Mouse (Mus musculus) heart, embryonic 14.5 days (tissue): ENCODE data around the gene Dnajc11. TPM values are rescaled to one million over a fixed set of nuclear protein-coding genes. Genes with fewer than 3 reads are reported as not detected.

ENCODE experiments used
- ATAC-seq: fragments of 200-750 bp; cut with Nextera tagmentation; 2 replicates; pipeline ENCODE4 v1.8.0; 2017; ENCODE audit warnings: low read depth, moderate TSS enrichment; ENCODE audit not compliant: insufficient number of reproducible peaks, insufficient read depth, low FRiP score
- H3K27ac ChIP-seq, 2 experiments: fragments of 200-500 bp in 1 of 2; fragments of 300-500 bp in 1 of 2; sonication (generic) in 1 of 2; replicated peaks in 1 of 2; 2 replicates each; pipeline ENCODE4 v1.5.1; 2012 to 2014; ENCODE audit warnings: low read depth in 2 of 2, low read length in 2 of 2, control low read depth in 1 of 2, mild to moderate bottlenecking in 1 of 2, mixed read lengths in 1 of 2; ENCODE audit not compliant: control insufficient read depth in 1 of 2, insufficient read depth in 1 of 2
- H3K27me3 ChIP-seq: fragments of 300-500 bp; sonication (generic); 2 replicates; pipeline ENCODE4 v1.6.1; 2014; ENCODE audit warnings: mild to moderate bottlenecking, low read length, control low read depth; ENCODE audit not compliant: control insufficient read depth, insufficient read depth
- H3K36me3 ChIP-seq: fragments of 300-500 bp; sonication (generic); 2 replicates; pipeline ENCODE4 v1.6.1; 2014; ENCODE audit warnings: mild to moderate bottlenecking, control low read depth, low read length, mixed read lengths; ENCODE audit not compliant: control insufficient read depth, insufficient read depth
- H3K4me1 ChIP-seq, 2 experiments: fragments of 200-500 bp in 1 of 2; fragments of 300-500 bp in 1 of 2; sonication (generic) in 1 of 2; 2 replicates each; pipeline ENCODE4 v1.6.1; 2012 to 2014; ENCODE audit warnings: low read length in 2 of 2, control low read depth in 1 of 2, mixed read lengths in 1 of 2; ENCODE audit not compliant: control insufficient read depth in 2 of 2, insufficient read depth in 2 of 2
- H3K4me2 ChIP-seq: fragments of 300-500 bp; sonication (generic); 2 replicates; pipeline ENCODE4 v1.6.1; 2014; ENCODE audit warnings: mild to moderate bottlenecking, low read length
- H3K4me3 ChIP-seq, 2 experiments: fragments of 200-500 bp in 1 of 2; fragments of 300-500 bp in 1 of 2; sonication (generic) in 1 of 2; 2 replicates each; pipeline ENCODE4 v1.5.1; 2012 to 2014; ENCODE audit warnings: low read length in 2 of 2, mild to moderate bottlenecking in 2 of 2, control low read depth in 1 of 2, low read depth in 1 of 2, moderate library complexity in 1 of 2; ENCODE audit not compliant: control insufficient read depth in 1 of 2, insufficient read depth in 1 of 2
- H3K9ac ChIP-seq: fragments of 300-500 bp; sonication (generic); 2 replicates; pipeline ENCODE4 v1.6.1; 2014; ENCODE audit warnings: mild to moderate bottlenecking, low read length
- H3K9me3 ChIP-seq: fragments of 300-500 bp; sonication (generic); 2 replicates; pipeline ENCODE4 v1.6.1; 2016; ENCODE audit warnings: low read length, control low read depth; ENCODE audit not compliant: control insufficient read depth
- WGBS: fragments of 180-500 bp; shearing (Covaris S2); extraction: QIAGEN DNeasy Blood & Tissue Kit; methylation state at CpG from one replicate; pipeline ENCODE4 v1.1.7; 2014; 5-methylcytosine and 5-hydroxymethylcytosine counted together
- polyA plus RNA-seq: library from polyadenylated mRNA; unstranded; fragments of >200 nt; fragmentation: Nextera tagmentation; extraction: Ambion mirVana; gene quantifications from 2 replicates; pipeline ENCODE4 v1.2.1, GENCODE M21; 2014

Gene Dnajc11
- polyA plus RNA-seq, 1 experiment from 2014 or later, result 54.6 TPM

DNA sequence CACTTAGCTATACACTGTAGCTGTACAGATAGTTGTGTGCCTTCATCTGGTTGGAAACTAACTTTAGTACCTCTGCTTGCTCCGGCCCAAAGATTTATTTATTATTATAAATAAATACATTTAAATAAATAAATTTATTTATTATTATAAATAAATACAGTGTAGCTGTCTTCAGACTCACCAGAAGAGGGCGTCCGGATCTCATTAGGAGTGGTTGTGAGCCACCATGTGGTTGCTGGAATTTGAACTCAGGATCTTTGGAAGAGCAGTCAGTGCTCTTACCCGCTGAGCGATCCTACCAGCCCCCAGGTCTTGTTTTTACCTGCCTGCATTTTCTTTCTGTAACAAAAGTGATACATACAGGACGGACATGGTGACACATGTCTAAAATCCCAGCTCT lies 72.6 kb downstream of the Dnajc11 start:
- Histone ChIP-seq H3K36me3 (no peaks in the 10 kb centered on the region), H3K4me1 (peaks cover 20 to 23% of the 10 kb centered on the region in 2 experiments), H3K4me3 (no peak overlapping the region), H3K27ac (peak overlapping the region in 1 of 2 experiments; percentile 96; a peak in 1 of 4 replicates), H3K9ac (no peak overlapping the region), H3K4me2 (no peak overlapping the region), H3K27me3 (no peaks in the 10 kb centered on the region), H3K9me3 (no peaks in the 10 kb centered on the region)
- ATAC-seq, result no peak
- WGBS, result 74% methylated on average over 6 of the region's 6 CpGs

DNA sequence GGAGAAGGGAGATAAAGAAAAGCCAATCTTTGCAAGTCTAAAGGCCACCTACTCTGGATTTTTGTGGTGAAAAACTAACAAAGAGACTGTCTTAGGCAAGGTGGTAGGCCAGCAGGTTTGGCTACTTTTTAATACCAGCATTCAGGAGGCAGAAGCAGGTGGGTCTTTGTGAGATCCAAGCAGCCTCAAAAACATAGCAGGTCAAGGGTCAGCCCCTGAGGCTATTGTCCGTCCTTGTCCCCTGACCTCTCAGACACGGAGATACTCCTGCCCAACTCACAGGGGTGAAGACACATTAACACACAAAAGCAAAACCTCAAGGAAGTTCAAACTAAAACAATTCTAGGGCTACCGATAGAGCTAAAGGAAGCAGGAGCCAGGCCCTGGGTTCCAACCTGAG lies 73.3 kb downstream of the Dnajc11 start:
- peak overlapping the region; percentile 96 to 97 for H3K27ac ChIP-seq
- no peaks in the 10 kb centered on the region for H3K36me3 ChIP-seq
- H3K9ac ChIP-seq, result no peak overlapping the region; the same call in 1 of the 2 replicates
- H3K9me3 ChIP-seq, result no peaks in the 10 kb centered on the region
- H3K4me3 ChIP-seq, result no peak overlapping the region; a peak in 1 of 4 replicates
- peak overlapping the region; percentile 78 for H3K4me2 ChIP-seq
- H3K4me1 ChIP-seq, result peaks cover 25 to 30% of the 10 kb centered on the region in 2 experiments
- H3K27me3 ChIP-seq, result no peaks in the 10 kb centered on the region
- 39% methylated on average over 3 of the region's 3 CpGs for WGBS
- no peak for ATAC-seq

DNA sequence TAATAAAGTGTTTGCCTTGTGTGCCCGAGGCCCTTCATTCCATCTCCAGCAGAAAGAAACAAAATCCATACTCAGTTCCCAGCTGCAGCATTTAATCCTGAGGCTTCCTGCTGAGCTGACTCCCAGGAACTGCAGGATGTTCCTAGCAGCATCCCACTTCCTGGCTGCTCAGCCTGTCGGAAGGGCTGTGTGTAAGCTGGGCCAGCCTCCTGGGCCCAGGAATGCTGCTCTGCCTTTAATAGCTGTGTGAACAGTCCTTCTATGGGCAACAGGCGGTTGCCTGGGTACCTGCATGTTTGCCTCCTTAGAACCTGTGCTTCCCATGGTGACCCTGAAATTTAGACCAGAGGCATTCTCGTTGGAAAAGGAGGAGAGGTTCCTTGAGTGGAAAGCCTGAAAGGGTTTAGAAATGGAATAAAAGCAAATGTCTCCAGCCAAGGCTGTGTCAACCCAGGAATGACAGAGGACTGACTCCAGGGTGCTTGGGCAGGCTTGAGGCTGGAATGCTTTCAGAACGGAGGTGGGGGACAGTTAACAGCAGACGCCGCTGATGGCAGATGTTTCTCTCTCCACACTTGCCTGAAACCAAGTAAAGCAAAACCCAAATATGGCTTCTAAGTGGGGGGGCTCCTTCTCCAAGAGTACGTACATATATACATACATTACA lies 74.1 kb downstream of the Dnajc11 start:
- no peak; the same call in 1 of the 2 replicates for ATAC-seq
- Histone ChIP-seq H3K36me3 (peaks cover 7% of the 10 kb centered on the region), H3K9me3 (no peaks in the 10 kb centered on the region), H3K4me1 (peaks cover 31 to 38% of the 10 kb centered on the region in 2 experiments), H3K9ac (peak overlapping the region; percentile 91), H3K4me2 (peak overlapping the region; percentile 78), H3K4me3 (peak overlapping the region; percentile 69 to 91), H3K27ac (peak overlapping the region; percentile 96 to 97), H3K27me3 (no peaks in the 10 kb centered on the region)
- WGBS, result 7% methylated on average over 8 of the region's 8 CpGs

DNA sequence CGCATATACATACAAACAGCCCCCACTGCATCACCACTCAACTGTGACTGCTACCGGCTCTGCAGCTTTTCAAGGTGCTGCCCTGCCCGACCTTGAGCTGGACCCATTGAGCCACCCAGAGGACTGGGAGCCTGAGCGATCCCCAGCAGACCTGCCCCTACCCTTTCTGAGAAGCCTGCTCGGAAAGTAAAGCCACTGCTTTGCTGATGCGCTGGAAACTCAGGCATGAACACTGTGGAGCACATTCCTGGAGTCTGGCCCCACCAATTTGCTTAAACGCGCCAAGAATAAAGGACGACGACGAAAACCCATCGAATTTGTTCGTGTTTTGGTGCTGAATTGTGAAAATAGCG lies 74.6 kb downstream of the Dnajc11 start:
- ATAC-seq, result no peak
- Histone ChIP-seq H3K9ac (peak overlapping the region; percentile 91), H3K36me3 (peaks cover 12% of the 10 kb centered on the region), H3K27me3 (no peaks in the 10 kb centered on the region), H3K4me2 (peak overlapping the region; percentile 78), H3K27ac (peak overlapping the region; percentile 96 to 97), H3K4me1 (peaks cover 32 to 43% of the 10 kb centered on the region in 2 experiments), H3K4me3 (peak overlapping the region; percentile 69 to 91), H3K9me3 (no peaks in the 10 kb centered on the region)
- under 1% methylated on average over 14 of the region's 14 CpGs for WGBS

DNA sequence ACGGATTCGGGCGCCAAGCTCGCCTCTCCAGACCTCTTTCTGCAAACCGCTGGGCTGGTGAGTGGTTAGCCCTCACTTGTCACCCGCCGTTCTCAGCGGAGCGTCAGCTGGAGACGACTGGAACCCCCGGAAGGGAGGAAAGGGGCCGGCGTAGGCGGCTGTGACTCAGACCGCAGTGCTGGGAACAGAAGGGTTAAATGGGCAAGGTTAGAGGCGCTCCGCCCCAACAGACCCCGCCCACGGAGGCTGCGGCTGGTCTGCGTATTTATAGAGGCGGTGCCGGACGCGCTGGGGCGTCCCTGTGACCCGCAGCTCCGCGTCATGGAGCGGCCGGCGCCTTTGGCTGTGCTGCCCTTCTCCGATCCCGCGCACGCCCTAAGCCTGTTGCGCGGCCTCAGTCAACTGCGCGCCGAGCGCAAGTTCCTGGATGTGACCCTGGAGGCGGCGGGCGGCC lies 75.2 kb downstream of the Dnajc11 start, which contains the start of gene Klhl21:
Gene Klhl21, plus strand, starts transcription at position 182 of the 454 bp plus-strand sequence.
- Histone ChIP-seq H3K27me3 (no peaks in the 10 kb centered on the region), H3K9ac (peak within 1 kb of the TSS; percentile 91), H3K4me3 (peak within 1 kb of the TSS; percentile 69 to 91), H3K36me3 (peaks cover 17% of the 10 kb centered on the region), H3K4me1 (peaks cover 34 to 48% of the 10 kb centered on the region in 2 experiments), H3K4me2 (peak within 1 kb of the TSS; percentile 78), H3K27ac (peak within 1 kb of the TSS; percentile 96 to 97), H3K9me3 (no peaks in the 10 kb centered on the region)
- ATAC-seq, result peak; percentile 82
- WGBS, result 1% methylated on average over 44 of the region's 45 CpGs

DNA sequence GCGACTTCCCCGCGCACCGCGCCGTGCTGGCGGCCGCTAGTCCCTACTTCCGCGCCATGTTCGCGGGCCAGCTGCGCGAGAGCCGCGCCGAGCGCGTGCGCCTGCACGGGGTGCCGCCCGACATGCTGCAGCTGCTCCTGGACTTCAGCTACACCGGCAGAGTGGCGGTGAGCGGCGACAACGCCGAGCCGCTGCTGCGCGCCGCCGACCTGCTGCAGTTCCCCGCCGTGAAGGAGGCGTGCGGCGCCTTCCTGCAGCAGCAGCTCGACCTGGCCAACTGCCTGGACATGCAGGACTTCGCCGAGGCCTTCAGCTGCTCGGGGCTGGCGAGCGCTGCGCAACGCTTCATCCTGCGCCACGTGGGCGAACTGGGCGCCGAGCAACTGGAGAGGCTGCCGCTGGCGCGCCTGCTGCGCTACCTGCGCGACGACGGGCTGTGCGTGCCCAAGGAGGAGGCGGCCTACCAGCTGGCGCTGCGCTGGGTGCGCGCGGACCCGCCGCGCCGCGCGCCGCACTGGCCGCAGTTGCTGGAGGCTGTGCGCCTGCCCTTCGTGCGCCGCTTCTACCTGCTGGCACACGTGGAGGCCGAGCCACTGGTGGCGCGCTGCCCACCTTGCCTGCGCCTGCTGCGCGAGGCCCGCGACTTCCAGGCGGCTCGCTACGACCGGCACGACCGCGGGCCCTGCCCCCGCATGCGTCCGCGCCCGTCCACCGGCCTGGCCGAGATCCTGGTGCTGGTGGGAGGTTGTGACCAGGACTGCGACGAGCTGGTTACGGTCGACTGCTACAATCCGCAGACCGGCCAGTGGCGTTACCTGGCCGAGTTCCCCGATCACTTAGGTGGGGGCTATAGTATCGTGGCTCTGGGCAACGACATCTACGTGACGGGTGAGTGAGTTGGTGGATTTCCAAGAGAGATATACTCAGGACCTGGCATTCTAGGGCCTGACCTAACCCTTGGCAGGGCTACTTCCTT lies 75.9 kb downstream of the Dnajc11 start:
- peak; percentile 34 for ATAC-seq
- H3K4me1 ChIP-seq, result peaks cover 37 to 55% of the 10 kb centered on the region in 2 experiments
- under 1% methylated on average over 99 of the region's 115 CpGs for WGBS

DNA sequence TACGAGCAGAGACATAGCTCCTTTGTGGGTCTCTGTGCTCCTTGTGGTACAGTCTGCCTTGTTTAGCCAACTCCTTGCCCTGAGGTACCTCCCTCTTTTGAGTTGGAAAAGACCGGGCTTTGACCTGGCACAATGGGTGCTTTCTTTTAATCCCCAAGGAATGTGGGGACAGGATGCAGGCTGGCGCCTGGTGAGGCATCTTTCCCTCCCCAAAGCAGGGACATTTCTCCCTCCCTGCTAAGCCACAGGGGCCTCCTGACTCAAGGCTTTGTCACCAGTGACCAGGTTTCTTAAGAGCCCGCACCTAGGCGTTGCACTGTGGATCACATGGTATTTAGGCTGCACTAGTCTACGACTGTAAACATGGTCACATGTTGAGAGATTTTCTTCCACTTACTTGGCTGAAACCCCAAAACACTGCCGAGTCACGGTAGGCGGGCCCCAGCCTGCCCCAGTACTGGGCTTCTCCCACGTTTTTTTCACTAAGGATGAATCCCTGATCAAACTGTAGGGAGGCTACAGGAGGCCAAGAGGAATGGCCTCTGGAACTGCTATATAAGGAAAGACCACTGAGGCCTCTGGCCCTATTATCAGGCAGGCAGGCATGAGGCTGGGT lies 76.7 kb downstream of the Dnajc11 start:
- H3K9ac ChIP-seq, result peak overlapping the region; percentile 91
- WGBS, result 1% methylated on average over 10 of the region's 10 CpGs
- peak overlapping the region; percentile 78 for H3K4me2 ChIP-seq
- H3K4me3 ChIP-seq, result peak overlapping the region; percentile 69 to 91
- peaks cover 37 to 57% of the 10 kb centered on the region in 2 experiments for H3K4me1 ChIP-seq
- peak overlapping the region; percentile 96 for H3K27ac ChIP-seq
- H3K9me3 ChIP-seq, result no peaks in the 10 kb centered on the region
- ATAC-seq, result peak; percentile 8; the same call in 1 of the 2 replicates
- H3K36me3 ChIP-seq, result peaks cover 33% of the 10 kb centered on the region
- no peaks in the 10 kb centered on the region for H3K27me3 ChIP-seq

More for the DNA sequence above, 75.9 kb downstream of the Dnajc11 start:
- Histone ChIP-seq H3K27ac (peak overlapping the region; percentile 96), H3K36me3 (peaks cover 24% of the 10 kb centered on the region), H3K9ac (peak overlapping the region; percentile 91), H3K9me3 (no peaks in the 10 kb centered on the region), H3K27me3 (no peaks in the 10 kb centered on the region), H3K4me3 (peak overlapping the region; percentile 69 to 91), H3K4me2 (peak overlapping the region; percentile 78)
